Mouse (Mus musculus) hindbrain, embryonic 15.5 days (tissue): ENCODE results near the gene Kat2a. TPM values are rescaled to one million over a fixed set of nuclear protein-coding genes. Genes with fewer than 3 reads are reported as not detected.
A peak's percentile ranks its signal among the peaks of the same experiment; 100 is the strongest.

Source experiments
- ATAC-seq: fragments of 200-750 bp; cut with Nextera tagmentation; 2 replicates; pipeline ENCODE4 v1.8.0; 2017; ENCODE audit warnings: low read depth, moderate number of reproducible peaks, moderate TSS enrichment; ENCODE audit not compliant: low FRiP score
- H3K27ac ChIP-seq: fragments of 300-500 bp; sonication (generic); replicated peaks from 2 replicates; pipeline ENCODE4 v1.5.1; 2015; ENCODE audit warnings: mild to moderate bottlenecking, inconsistent platforms
- H3K27me3 ChIP-seq: fragments of 300-500 bp; sonication (generic); 2 replicates; pipeline ENCODE4 v1.6.1; 2015; ENCODE audit warnings: control low read depth, inconsistent platforms
- H3K36me3 ChIP-seq: fragments of 300-500 bp; sonication (generic); 2 replicates; pipeline ENCODE4 v1.6.1; 2015; ENCODE audit warnings: control low read depth, inconsistent platforms
- H3K4me1 ChIP-seq: fragments of 300-500 bp; sonication (generic); replicated peaks from 2 replicates; pipeline ENCODE4 v1.6.1; 2015; ENCODE audit warnings: control low read depth, inconsistent platforms
- H3K4me2 ChIP-seq: fragments of 300-500 bp; sonication (generic); 2 replicates; pipeline ENCODE4 v1.6.1; 2015; ENCODE audit warnings: moderate library complexity, mild to moderate bottlenecking, inconsistent platforms
- H3K4me3 ChIP-seq: fragments of 300-500 bp; sonication (generic); 2 replicates; pipeline ENCODE4 v1.5.1; 2015; ENCODE audit warnings: mild to moderate bottlenecking, inconsistent platforms
- H3K9ac ChIP-seq: fragments of 300-500 bp; sonication (generic); 2 replicates; pipeline ENCODE4 v1.6.1; 2015; ENCODE audit warnings: inconsistent platforms
- H3K9me3 ChIP-seq: fragments of 300-500 bp; sonication (generic); 2 replicates; pipeline ENCODE4 v1.6.1; 2016; ENCODE audit warnings: control low read depth, inconsistent platforms
- WGBS: fragments of 180-500 bp; shearing (Covaris S2); methylation state at CpG from one replicate; pipeline ENCODE4 v1.1.7; 2015; 5-methylcytosine and 5-hydroxymethylcytosine counted together
- polyA plus RNA-seq: library from polyadenylated mRNA; unstranded; fragments of >200 nt; fragmentation: Nextera tagmentation; extraction: Ambion mirVana; gene quantifications from 2 replicates; pipeline ENCODE4 v1.2.1, GENCODE M21; 2015

Gene Kat2a
- polyA plus RNA-seq, 1 experiment from 2014 or later, result 74.0 TPM

DNA sequence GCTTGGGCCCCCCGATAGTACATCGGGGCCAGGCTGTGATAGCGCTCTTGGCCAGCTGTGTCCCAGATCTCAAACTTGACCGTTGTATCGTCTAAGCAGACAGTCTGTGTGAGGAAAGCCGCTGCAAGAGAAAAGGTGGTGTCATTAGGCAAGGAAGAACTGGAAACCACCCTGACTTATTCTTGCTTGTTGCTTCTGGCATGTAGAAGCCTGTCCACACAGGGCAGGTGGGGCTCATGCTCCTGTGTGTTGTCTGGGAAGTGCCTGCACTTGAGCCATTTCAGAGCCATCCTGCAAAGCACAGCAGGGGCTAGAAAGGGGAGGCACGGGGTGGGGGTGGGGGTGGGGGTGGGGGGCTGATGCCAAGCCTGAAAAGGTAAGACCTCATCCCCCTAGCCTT lies 6.2 kb upstream of the Kat2a start:
- peaks cover 35% of the 10 kb centered on the region for H3K4me1 ChIP-seq
- peaks cover 34% of the 10 kb centered on the region for H3K36me3 ChIP-seq
- H3K9me3 ChIP-seq, result no peaks in the 10 kb centered on the region
- H3K27ac ChIP-seq, result no peak overlapping the region
- no peaks in the 10 kb centered on the region for H3K27me3 ChIP-seq
- 91% methylated on average over 7 of the region's 7 CpGs for WGBS
- H3K9ac ChIP-seq, result no peak overlapping the region
- no peak overlapping the region for H3K4me3 ChIP-seq
- no peak overlapping the region for H3K4me2 ChIP-seq
- ATAC-seq, result no peak

DNA sequence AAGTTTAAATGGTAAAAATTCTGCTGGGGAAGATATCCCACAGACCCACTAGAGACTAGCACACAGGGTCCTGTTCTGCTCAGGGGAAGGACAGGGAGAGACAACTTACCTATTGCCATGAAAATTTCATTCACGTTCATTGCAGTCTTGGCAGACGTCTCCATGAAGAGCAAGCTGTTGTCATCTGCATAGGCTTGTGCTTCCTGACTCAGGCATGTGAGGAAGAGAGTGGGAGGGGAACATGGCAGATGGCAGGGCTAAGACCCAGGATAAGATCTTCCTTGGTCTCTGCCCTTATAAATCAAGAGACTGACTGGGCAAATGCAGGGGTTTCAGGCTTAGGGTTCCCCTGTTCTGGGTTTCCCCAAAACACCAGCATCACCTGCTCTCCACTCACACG lies 4.4 kb upstream of the Kat2a start:
- Histone ChIP-seq H3K4me2 (no peak overlapping the region), H3K9ac (no peak overlapping the region), H3K4me1 (peaks cover 36% of the 10 kb centered on the region), H3K9me3 (no peaks in the 10 kb centered on the region), H3K27me3 (no peaks in the 10 kb centered on the region), H3K4me3 (no peak overlapping the region), H3K27ac (no peak overlapping the region), H3K36me3 (peaks cover 34% of the 10 kb centered on the region)
- ATAC-seq, result no peak
- WGBS, result 90% methylated on average over 3 of the region's 3 CpGs

DNA sequence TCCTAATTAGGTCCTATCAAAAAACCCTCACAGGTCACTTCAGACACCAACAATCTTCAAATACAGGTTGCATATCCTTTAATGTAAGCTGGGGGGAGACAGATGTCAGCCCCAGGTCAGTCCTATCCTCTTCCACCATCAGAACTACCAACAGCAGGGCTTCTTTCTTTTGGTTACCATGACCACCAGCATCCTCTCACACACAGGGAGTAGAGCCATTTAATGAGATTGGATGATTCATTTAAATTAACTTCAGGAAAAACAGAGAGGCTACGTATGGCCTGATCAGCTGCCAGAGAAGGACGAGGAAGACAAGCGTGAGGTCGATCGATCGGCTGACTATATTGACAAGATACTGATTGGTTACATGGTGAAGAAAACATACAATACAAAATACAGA lies 2.7 kb upstream of the Kat2a start:
- H3K9ac ChIP-seq, result no peak overlapping the region
- H3K4me1 ChIP-seq, result peaks cover 35% of the 10 kb centered on the region
- H3K36me3 ChIP-seq, result peaks cover 37% of the 10 kb centered on the region
- no peaks in the 10 kb centered on the region for H3K9me3 ChIP-seq
- H3K4me2 ChIP-seq, result no peak overlapping the region
- no peak overlapping the region for H3K4me3 ChIP-seq
- no peaks in the 10 kb centered on the region for H3K27me3 ChIP-seq
- WGBS, result 66% methylated on average over 6 of the region's 6 CpGs
- H3K27ac ChIP-seq, result no peak overlapping the region
- ATAC-seq, result no peak

DNA sequence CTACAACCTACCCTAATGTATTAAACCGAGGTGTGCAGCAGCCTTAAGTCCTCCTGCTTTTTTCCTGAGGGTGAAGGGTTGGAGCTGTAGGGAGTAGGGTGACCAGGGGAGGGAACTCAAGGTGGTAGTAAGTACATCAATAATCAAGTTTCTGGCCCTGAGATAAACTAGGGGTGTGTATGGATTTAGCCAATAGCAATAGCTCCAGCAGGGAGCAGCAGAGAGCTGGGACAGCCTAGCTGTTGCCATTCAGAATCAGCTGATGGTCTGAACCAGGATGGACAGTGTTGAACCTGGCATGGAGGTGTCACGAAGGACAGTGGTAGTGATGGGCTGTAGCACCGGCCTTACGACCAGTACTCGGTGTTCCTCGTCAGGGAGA lies 2.3 kb upstream of the Kat2a start:
- H3K36me3 ChIP-seq, result peaks cover 40% of the 10 kb centered on the region
- ATAC-seq, result no peak; the same call in 1 of the 2 replicates
- no peak overlapping the region for H3K9ac ChIP-seq
- no peaks in the 10 kb centered on the region for H3K9me3 ChIP-seq
- H3K4me2 ChIP-seq, result no peak overlapping the region
- no peak overlapping the region for H3K27ac ChIP-seq
- WGBS, result 60% methylated on average over 6 of the region's 6 CpGs
- no peak overlapping the region for H3K4me3 ChIP-seq
- H3K4me1 ChIP-seq, result peaks cover 35% of the 10 kb centered on the region
- H3K27me3 ChIP-seq, result no peaks in the 10 kb centered on the region

- Histone ChIP-seq H3K9ac (no peak within 1 kb of the TSS), H3K4me2 (peak within 1 kb of the TSS; percentile 11), H3K36me3 (peaks cover 42% of the 10 kb centered on the region), H3K4me1 (peaks cover 35% of the 10 kb centered on the region), H3K27ac (no peak within 1 kb of the TSS), H3K9me3 (no peaks in the 10 kb centered on the region), H3K27me3 (no peaks in the 10 kb centered on the region), H3K4me3 (no peak within 1 kb of the TSS; the same call in 1 of the 2 replicates)
- no peak for ATAC-seq
- 9% methylated on average over 38 of the region's 38 CpGs for WGBS
Measured at GRCm38 (mm10) chr11:100713735-100714533, 1.7 kb upstream of the Kat2a start, which contains the start of gene Hspb9. Gene Hspb9 (plus strand): TSS chr11:100713850.

DNA sequence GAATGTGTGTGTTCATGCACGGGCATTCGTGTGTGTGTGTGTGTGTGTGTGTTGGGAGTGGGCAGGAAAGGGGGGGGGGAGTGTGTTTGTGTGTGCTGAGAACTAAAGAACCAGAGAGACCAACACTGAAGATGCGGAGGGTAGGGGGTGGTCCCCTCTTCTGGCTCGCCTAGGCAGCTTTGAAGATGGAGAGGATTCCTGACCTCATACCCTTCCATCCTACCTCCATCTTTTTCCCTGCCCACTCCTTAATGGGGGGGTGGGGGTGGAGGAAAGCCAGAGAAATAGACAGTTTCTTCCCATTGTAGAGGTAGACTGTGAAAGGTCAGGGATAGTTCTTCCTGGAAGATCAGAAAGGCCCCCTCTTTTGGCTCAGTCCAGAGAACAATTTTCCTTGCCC lies 909 bp upstream of the Kat2a start:
- Histone ChIP-seq H3K36me3 (peaks cover 46% of the 10 kb centered on the region), H3K4me2 (no peak overlapping the region)

GRCm38 (mm10) chr11:100710977-100711376 lies 1.3 kb downstream of the Kat2a start:
- peaks cover 35% of the 10 kb centered on the region for H3K4me1 ChIP-seq
- 92% methylated on average over 4 of the region's 4 CpGs for WGBS
- H3K9me3 ChIP-seq, result no peaks in the 10 kb centered on the region
- no peaks in the 10 kb centered on the region for H3K27me3 ChIP-seq
- peaks cover 41% of the 10 kb centered on the region for H3K36me3 ChIP-seq
- H3K27ac ChIP-seq, result no peak overlapping the region
- peak overlapping the region; percentile 67 for H3K4me2 ChIP-seq
- ATAC-seq, result no peak
- peak overlapping the region; percentile 94; the same call in 1 of the 2 replicates for H3K4me3 ChIP-seq
- no peak overlapping the region for H3K9ac ChIP-seq

More for the DNA sequence above, 909 bp upstream of the Kat2a start:
- 68% methylated on average over 4 of the region's 4 CpGs for WGBS
- Histone ChIP-seq H3K4me3 (no peak overlapping the region), H3K4me1 (peaks cover 35% of the 10 kb centered on the region), H3K9ac (no peak overlapping the region), H3K27ac (no peak overlapping the region), H3K27me3 (no peaks in the 10 kb centered on the region), H3K9me3 (no peaks in the 10 kb centered on the region)
- no peak for ATAC-seq

DNA sequence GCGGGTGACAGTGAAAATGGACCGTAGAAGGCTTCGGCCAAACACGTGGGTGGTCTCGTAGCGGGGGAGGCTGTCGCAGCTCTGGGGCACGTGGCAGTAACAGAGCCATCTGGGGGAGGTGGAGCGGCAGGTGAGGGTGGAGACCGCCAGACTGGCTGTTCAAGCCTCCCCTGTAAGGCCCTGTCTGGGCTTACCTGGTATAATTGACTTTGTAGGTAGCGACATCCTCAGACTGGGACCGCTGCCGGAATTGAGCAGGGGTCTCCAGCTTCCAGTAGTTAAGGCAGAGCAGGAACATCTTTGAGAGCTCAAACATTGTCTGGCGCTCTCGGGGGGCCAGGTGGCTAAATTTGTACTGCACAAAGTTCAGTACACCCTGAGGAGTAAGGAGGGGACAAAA lies 1.7 kb downstream of the Kat2a start:
- H3K36me3 ChIP-seq, result peaks cover 41% of the 10 kb centered on the region
- no peak overlapping the region for H3K4me3 ChIP-seq
- H3K4me1 ChIP-seq, result peaks cover 35% of the 10 kb centered on the region
- no peak overlapping the region for H3K9ac ChIP-seq
- H3K9me3 ChIP-seq, result no peaks in the 10 kb centered on the region
- no peak overlapping the region for H3K4me2 ChIP-seq
- H3K27ac ChIP-seq, result no peak overlapping the region
- whole genome bisulfite sequencing, result 91% methylated on average over 15 of the region's 15 CpGs
- no peaks in the 10 kb centered on the region for H3K27me3 ChIP-seq
- no peak for ATAC-seq

DNA sequence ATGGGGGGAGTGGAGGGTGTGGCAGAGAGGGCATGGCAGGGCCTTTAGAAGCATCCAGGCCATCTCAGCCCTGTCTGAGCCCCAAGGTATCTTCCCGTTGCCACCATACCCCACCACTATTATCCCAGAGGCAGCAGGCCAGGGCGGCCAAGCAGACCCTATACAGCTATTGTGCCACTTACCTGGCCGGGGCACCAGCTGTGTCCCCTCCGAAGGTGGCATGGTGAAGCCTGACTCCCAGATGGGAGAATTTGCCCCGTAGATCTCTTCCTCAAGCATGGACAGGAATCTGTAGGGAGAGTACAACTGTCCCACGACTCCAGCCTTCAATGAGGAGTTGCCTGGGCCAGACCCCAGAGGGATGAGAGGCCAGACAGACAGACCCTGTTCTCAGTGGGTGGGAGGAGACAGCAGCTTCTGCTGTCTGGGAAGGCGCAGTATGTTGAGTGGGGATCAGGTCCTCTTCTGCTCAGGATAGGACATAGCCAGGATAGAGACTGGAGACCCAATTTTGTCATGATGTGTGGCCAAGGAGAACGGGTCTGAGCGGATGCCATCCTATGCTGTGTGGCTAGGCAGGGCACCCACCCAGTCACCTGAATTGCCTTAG lies 3.0 kb downstream of the Kat2a start:
- Histone ChIP-seq H3K27ac (no peak overlapping the region), H3K9ac (no peak overlapping the region), H3K4me3 (no peak overlapping the region), H3K9me3 (no peaks in the 10 kb centered on the region), H3K4me1 (peaks cover 29% of the 10 kb centered on the region), H3K36me3 (peaks cover 44% of the 10 kb centered on the region), H3K27me3 (no peaks in the 10 kb centered on the region), H3K4me2 (no peak overlapping the region)
- no peak for ATAC-seq
- WGBS, result 93% methylated on average over 9 of the region's 9 CpGs

- Histone ChIP-seq H3K36me3 (peaks cover 44% of the 10 kb centered on the region), H3K9ac (no peak overlapping the region), H3K4me3 (no peak overlapping the region), H3K27me3 (0 out of 2 replicates have a peak, but pooled peaks cover 5% of the 10 kb centered on the region), H3K4me1 (peaks cover 10% of the 10 kb centered on the region), H3K27ac (no peak overlapping the region), H3K9me3 (no peaks in the 10 kb centered on the region), H3K4me2 (no peak overlapping the region)
- no peak for ATAC-seq
- 94% methylated on average over 23 of the region's 23 CpGs for WGBS
Measured at GRCm38 (mm10) chr11:100705095-100705747, 7.0 kb downstream of the Kat2a start.

DNA sequence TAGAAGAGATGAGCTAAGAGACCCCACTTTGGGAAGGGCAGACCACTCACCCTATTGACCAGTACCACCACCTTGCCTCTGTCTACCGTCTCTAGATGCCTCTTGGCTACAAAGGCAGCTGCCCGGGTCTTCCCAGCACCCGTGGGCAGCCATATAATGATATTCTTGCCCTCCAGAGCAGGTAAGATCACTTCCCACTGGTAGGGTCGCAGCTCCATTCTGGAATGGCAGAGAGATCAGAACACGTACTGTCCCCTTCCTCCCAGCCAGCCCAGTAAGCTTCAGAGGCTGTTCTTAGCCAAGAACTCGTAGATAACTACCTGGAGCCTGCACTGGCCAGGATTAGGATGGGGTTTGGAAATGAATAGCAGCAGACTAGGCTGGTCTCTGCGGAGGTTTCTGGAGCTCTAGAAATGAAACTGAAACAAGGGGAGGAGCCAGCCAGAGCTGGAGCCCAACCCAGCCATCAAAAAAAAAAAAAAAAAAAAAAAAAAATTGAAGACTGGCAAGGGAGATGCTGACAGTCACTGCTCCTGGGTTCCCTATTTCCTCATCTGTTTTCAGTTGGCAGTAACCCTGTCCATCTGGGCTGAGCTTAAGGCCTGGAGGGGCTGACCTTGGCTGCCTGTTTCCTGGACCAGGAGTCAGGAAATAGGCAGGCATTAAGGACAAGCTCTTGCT lies 8.3 kb downstream of the Kat2a start, which contains the start of gene Dhx58:
Dhx58 (minus strand) TSS at position 421 of the 681 bp plus-strand sequence.
- H3K4me2 ChIP-seq, result no peak within 1 kb of the TSS
- H3K27ac ChIP-seq, result no peak within 1 kb of the TSS
- ATAC-seq, result no peak
- 63% methylated on average over 7 of the region's 7 CpGs for WGBS
- H3K9me3 ChIP-seq, result no peaks in the 10 kb centered on the region
- no peak within 1 kb of the TSS; the same call in 1 of the 2 replicates for H3K9ac ChIP-seq
- 0 out of 2 replicates have a peak, but pooled peaks cover 5% of the 10 kb centered on the region for H3K27me3 ChIP-seq
- peaks cover 38% of the 10 kb centered on the region for H3K36me3 ChIP-seq
- H3K4me3 ChIP-seq, result no peak within 1 kb of the TSS
- H3K4me1 ChIP-seq, result peaks cover 10% of the 10 kb centered on the region
